Mouse (Mus musculus) right cerebral cortex, postnatal 14 days (tissue): ENCODE measurements around the gene Speer3.
"Not testable (repeated sequence)": the region's sequence is repeated elsewhere in the genome, so short reads cannot be mapped to it uniquely, and the experiment has no call there.

ENCODE experiments used
- DNase-seq: peaks from one replicate; pipeline ENCODE4 v3.0.0; 2022

Speer3 gene

GRCm38 (mm10) chr5:13791319-13791718, at the start of gene Speer3:
Gene Speer3, plus strand, starts transcription at chr5:13791619.
- no peak for DNase-seq

GRCm38 (mm10) chr5:13810496-13810895, 19.1 kb downstream of the Speer3 start:
- not testable (repeated sequence) for DNase-seq

- DNase-seq, result no peak
Observed at GRCm38 (mm10) chr5:13825108-13825507, 33.7 kb downstream of the Speer3 start.

GRCm38 (mm10) chr5:13826708-13827107, 35.3 kb downstream of the Speer3 start:
- DNase-seq, result no peak

GRCm38 (mm10) chr5:13844317-13844716, 52.9 kb downstream of the Speer3 start:
- DNase-seq, result no peak
